14 mouse cellular contexts compared by ENCODE assay signal in genomic region chr6:92415405-92415755, GRCm38 (mm10).
A peak's percentile ranks its signal among the peaks of the same experiment; 100 is the strongest.
DNase-seq lines count a peak whose midpoint lies in the region; ATAC-seq and TF ChIP-seq lines count a peak whose summit lies in the region.
"Had no signal": no experiment of that assay in that cellular context is flagged by ENCODE, and none has a peak within 500 bp of the region (broad histone marks: within the 10 kb centered on the region; RNA-seq: fewer than 3 reads in every experiment).

No protein-coding gene starts in this region.

- no peak for DNase-seq in left cerebral cortex, adult 2 months (ENCODE audit: extremely low spot score in 1 of 2, low spot score in 2 of 2)
- DNase-seq in left cerebral cortex, postnatal 36 days (ENCODE audit: low spot score in 2 of 2) = no peak
- no peak for DNase-seq in midbrain, postnatal 0 days (ENCODE audit: low spot score)
- no peak for DNase-seq in adipocyte (ENCODE audit: low spot score)
- DNase-seq in spleen, postnatal 10 days (ENCODE audit: low spot score in 2 of 2) = no peak
- DNase-seq in cerebellum, postnatal 14 days = no peak
- DNase-seq: cerebellum, adult 9-10 months; heart, postnatal 36 days; liver; right cerebral cortex, adult 18-20 months had no signal

- intact Hi-C loops in left cerebral cortex, adult 2 months (cut with DNase I) = no loop called here
- intact Hi-C loops in left cerebral cortex, postnatal 36 days (cut with DNase I) = no loop called here

- no peak overlapping the region for H3K4me2 ChIP-seq in embryonic facial prominence, embryonic 15.5 days (replicated peaks)
- no peak overlapping the region for H3K4me2 ChIP-seq in intestine, embryonic 15.5 days (replicated peaks)
- no peak overlapping the region for H3K4me2 ChIP-seq in midbrain, postnatal 0 days (ENCODE audit: low read depth, low read length, poor library complexity, severe bottlenecking)

- peaks cover 19% of the 10 kb centered on the region; the same call in 1 of the 2 replicates for H3K36me3 ChIP-seq in embryonic facial prominence, embryonic 15.5 days
- H3K36me3 ChIP-seq in intestine, embryonic 15.5 days = no peaks in the 10 kb centered on the region; the same call in 1 of the 2 replicates
- H3K36me3 ChIP-seq in midbrain, postnatal 0 days (ENCODE audit: insufficient read depth, low read length) = peaks cover 31% of the 10 kb centered on the region

- no peaks in the 10 kb centered on the region for H3K27me3 ChIP-seq in embryonic facial prominence, embryonic 15.5 days
- H3K27me3 ChIP-seq in intestine, embryonic 15.5 days (replicated peaks) = no peaks in the 10 kb centered on the region
- no peaks in the 10 kb centered on the region for H3K27me3 ChIP-seq in midbrain, postnatal 0 days (ENCODE audit: insufficient read depth, low read length)
- H3K27me3 ChIP-seq: CH12.LX had no signal

- 82% methylated on average over 7 of the region's 7 CpGs for WGBS in embryonic facial prominence, embryonic 15.5 days
- WGBS in intestine, embryonic 15.5 days = 62% methylated on average over 7 of the region's 7 CpGs
- 87% methylated on average over 7 of the region's 7 CpGs for WGBS in midbrain, postnatal 0 days

- H3K27ac ChIP-seq in left cerebral cortex, adult 2 months = peak overlapping the region; percentile 29
- peak overlapping the region; percentile 45; the same call in 1 of the 2 replicates for H3K27ac ChIP-seq in embryonic facial prominence, embryonic 15.5 days (replicated peaks)
- H3K27ac ChIP-seq in intestine, embryonic 15.5 days = peak overlapping the region; percentile 69
- peak overlapping the region; percentile 38; the same call in 1 of the 2 replicates for H3K27ac ChIP-seq in midbrain, postnatal 0 days (ENCODE audit: low read depth, low read length)

- TF ChIP-seq CTCF in left cerebral cortex, adult 2 months (IDR thresholded peaks at IDR 0.05) = no peak
- no peak for TF ChIP-seq CTCF in midbrain, postnatal 0 days (IDR thresholded peaks at IDR 0.05)

- H3K9me3 ChIP-seq in embryonic facial prominence, embryonic 15.5 days (replicated peaks) = no peaks in the 10 kb centered on the region
- no peaks in the 10 kb centered on the region for H3K9me3 ChIP-seq in intestine, embryonic 15.5 days
- no peaks in the 10 kb centered on the region for H3K9me3 ChIP-seq in midbrain, postnatal 0 days (ENCODE audit: low read length)
- H3K9me3 ChIP-seq: heart, embryonic 10.5 days had no signal

- no peak overlapping the region for H3K4me3 ChIP-seq in left cerebral cortex, adult 2 months
- no peak overlapping the region for H3K4me3 ChIP-seq in embryonic facial prominence, embryonic 15.5 days (replicated peaks)
- no peak overlapping the region for H3K4me3 ChIP-seq in intestine, embryonic 15.5 days (replicated peaks)
- no peak overlapping the region for H3K4me3 ChIP-seq in midbrain, postnatal 0 days (ENCODE audit: low read depth, low read length)
- H3K4me3 ChIP-seq: heart, embryonic 10.5 days had no signal

- ATAC-seq in embryonic facial prominence, embryonic 15.5 days (ENCODE audit: insufficient number of reproducible peaks, low FRiP score, low TSS enrichment, low read depth) = no peak
- ATAC-seq in intestine, embryonic 15.5 days = no peak
- ATAC-seq in midbrain, postnatal 0 days (ENCODE audit: low FRiP score) = no peak

- no peak overlapping the region for H3K9ac ChIP-seq in embryonic facial prominence, embryonic 15.5 days
- H3K9ac ChIP-seq in intestine, embryonic 15.5 days = no peak overlapping the region
- no peak overlapping the region for H3K9ac ChIP-seq in midbrain, postnatal 0 days (replicated peaks; ENCODE audit: low read length, poor library complexity, severe bottlenecking)

- peaks cover 20% of the 10 kb centered on the region for H3K4me1 ChIP-seq in embryonic facial prominence, embryonic 15.5 days
- H3K4me1 ChIP-seq in intestine, embryonic 15.5 days (replicated peaks) = 0 out of 2 replicates have a peak, but pooled peaks cover 12% of the 10 kb centered on the region
- peaks cover 14% of the 10 kb centered on the region for H3K4me1 ChIP-seq in midbrain, postnatal 0 days (ENCODE audit: insufficient read depth, low read length)
